Mouse (Mus musculus): ENCODE measurements around the gene Duox2. TPM values are rescaled to one million over a fixed set of nuclear protein-coding genes. Genes with fewer than 3 reads are reported as not detected.

The Duox2 gene
- polyA plus RNA-seq, 1 experiment from 2014 or later = not detected

DNA sequence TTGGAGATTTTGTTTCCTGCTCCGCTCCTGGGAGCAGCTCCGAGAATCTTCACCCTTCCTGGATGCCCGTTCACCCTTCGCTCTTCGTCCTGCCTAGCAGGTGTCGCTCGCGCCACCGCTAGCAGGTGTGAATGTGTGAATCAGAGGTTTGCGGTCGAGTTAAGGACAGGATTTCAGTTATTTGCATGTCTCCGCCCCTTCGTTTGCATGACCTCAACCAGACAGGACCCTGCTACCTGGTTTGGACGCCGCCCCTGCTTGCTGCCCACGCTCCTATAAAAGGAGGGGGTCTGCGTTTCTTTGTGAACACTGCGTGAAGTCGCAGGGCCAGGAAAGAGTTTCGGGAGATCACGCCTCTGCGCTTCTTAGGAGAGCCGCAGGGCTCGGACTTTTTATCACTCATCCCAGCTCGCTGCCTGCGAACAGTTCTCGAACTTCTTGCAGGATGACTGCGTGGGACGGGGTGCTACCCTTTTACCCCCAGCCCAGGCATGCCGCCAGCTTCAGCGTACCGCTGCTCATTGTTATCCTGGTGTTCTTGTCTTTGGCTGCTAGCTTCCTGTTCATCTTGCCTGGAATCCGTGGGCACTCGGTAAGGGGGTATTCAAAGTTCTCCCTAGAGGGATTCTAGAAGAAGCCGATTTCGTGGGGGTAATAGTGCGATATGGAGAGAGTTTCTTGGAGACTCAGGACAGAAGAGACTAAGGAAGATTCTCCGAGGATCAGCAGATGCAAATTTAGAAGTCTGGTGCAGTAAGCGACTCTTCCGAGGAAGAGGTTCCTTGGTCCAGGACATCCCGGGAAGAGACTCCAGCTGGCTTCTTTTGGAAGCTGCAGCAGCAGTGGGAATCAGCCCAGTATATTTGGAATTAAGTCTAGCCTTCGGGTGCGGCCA, 594 bp upstream of the Duox2 start, which contains the start of gene Duoxa2:
TSS of gene Duoxa2 (plus strand) at position 305 of the 895 bp plus-strand sequence.
- Histone ChIP-seq H3K9ac (replicated peaks; ENCODE audit: low read depth, low read length) (no peak within 1 kb of the TSS), H3K27me3 (ENCODE audit: control insufficient read depth, insufficient read depth, low read length) (peaks cover 69% of the 10 kb centered on the region), H3K36me3 (ENCODE audit: control insufficient read depth, insufficient read depth, low read length) (no peaks in the 10 kb centered on the region), H3K9me3 (ENCODE audit: control insufficient read depth, low read length) (no peaks in the 10 kb centered on the region), H3K4me1 (ENCODE audit: control insufficient read depth, insufficient read depth, low read length) (peaks cover 23% of the 10 kb centered on the region; the same call in 1 of the 2 replicates), H3K27ac (ENCODE audit: low read depth, low read length) (no peak within 1 kb of the TSS), H3K4me2 (ENCODE audit: low read depth, low read length) (peak within 1 kb of the TSS; percentile 17; the same call in 1 of the 2 replicates), H3K4me3 (ENCODE audit: low read depth, low read length) (peak within 1 kb of the TSS; percentile 7; the same call in 1 of the 2 replicates)
- ATAC-seq (ENCODE audit: low read depth) = no peak
- WGBS = 1% methylated on average over 43 of the region's 43 CpGs

DNA sequence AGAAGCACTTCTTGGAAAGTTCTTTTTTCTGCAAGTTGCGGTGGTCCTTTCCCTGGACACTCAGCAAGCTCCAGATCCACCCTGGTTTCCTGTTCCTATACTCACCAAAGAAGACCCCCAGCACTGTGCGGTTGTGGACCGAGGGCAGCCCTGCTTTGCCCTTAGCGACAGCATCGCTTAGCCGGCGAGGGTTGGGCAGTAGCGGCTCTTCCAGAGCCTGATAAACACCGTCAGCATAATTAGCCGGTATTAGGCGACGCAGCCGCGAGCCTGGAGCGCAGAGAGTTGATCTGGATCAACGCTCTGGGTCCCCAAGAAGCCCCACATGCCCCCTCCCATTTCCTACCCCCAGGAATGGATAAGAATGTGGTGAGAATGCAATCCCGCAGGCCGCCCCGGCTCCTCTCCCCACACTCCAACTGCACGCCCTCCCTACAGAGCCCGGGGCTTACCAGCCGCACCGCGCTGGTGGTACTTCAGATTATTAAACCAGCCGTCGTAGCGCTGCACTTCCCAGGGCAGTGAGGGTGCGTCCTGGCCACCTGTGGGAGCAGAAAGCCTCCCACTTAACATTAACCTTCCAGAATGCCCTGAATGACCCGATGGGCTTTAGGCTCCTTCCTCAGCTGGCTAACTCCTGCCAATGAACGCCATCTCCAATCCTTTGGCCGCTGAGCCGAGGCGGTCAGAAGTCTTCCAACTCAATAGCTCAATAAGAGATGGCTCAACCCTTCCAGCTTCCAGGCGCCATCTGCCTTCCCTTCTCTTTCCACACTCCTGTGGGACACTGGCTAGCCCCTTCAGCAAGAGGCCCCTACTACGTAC, 766 bp downstream of the Duox2 start:
- under 1% methylated on average over 35 of the region's 35 CpGs for WGBS
- ATAC-seq (ENCODE audit: low read depth) = no peak
- H3K4me3 ChIP-seq (ENCODE audit: low read depth, low read length) = no peak overlapping the region
- peak overlapping the region; percentile 3; the same call in 1 of the 2 replicates for H3K4me2 ChIP-seq (ENCODE audit: low read depth, low read length)
- peaks cover 23% of the 10 kb centered on the region; the same call in 1 of the 2 replicates for H3K4me1 ChIP-seq (ENCODE audit: control insufficient read depth, insufficient read depth, low read length)
- H3K9ac ChIP-seq (replicated peaks; ENCODE audit: low read depth, low read length) = no peak overlapping the region
- no peaks in the 10 kb centered on the region for H3K9me3 ChIP-seq (ENCODE audit: control insufficient read depth, low read length)
- H3K27ac ChIP-seq (ENCODE audit: low read depth, low read length) = no peak overlapping the region
- H3K36me3 ChIP-seq (ENCODE audit: control insufficient read depth, insufficient read depth, low read length) = no peaks in the 10 kb centered on the region
- peaks cover 62% of the 10 kb centered on the region for H3K27me3 ChIP-seq (ENCODE audit: control insufficient read depth, insufficient read depth, low read length)

DNA sequence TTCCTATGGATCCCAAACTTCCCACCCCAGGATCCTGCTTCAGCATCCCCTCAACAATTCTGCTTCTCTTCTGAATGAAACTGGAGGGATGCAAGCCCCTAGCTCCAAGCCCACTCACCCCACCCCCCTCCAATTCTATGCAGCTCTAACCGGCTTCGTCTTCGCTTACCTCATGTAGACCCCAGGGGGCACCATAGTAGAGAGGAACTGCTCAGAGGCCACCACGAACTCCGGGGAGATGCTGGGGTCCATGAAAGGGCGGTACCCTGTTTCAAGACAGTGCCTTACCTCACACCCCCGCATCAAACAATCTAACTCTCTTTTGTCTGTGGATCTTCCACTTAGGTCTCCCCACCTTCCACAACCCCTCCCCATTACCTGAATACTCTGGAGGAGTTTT, 3.3 kb downstream of the Duox2 start:
- no peak for ATAC-seq (ENCODE audit: low read depth)
- WGBS = 8% methylated on average over 7 of the region's 7 CpGs
- peaks cover 36% of the 10 kb centered on the region for H3K27me3 ChIP-seq (ENCODE audit: control insufficient read depth, insufficient read depth, low read length)

DNA sequence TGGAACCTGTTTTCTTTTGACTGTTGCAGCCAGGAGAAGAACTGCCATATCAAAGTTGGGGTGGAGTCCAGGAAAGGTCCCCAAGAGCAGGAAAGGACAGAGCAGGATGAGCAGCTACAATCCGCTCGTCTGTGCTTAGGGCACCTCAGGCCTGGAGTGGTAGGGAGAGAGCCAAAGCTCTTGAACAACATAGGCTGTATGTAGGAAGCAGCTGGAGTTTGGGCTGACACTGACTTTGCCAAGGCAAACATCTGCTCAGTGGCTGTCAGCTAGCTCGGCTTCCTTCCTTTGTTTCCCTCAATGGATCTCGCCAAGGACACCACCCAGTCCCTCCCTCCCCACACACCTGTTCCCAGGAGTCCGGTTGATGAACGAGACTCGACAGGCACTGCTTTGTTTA, 12.1 kb downstream of the Duox2 start:
- Histone ChIP-seq H3K9ac (replicated peaks; ENCODE audit: low read depth, low read length) (no peak overlapping the region), H3K9me3 (ENCODE audit: control insufficient read depth, low read length) (no peaks in the 10 kb centered on the region), H3K4me3 (ENCODE audit: low read depth, low read length) (no peak overlapping the region), H3K4me2 (ENCODE audit: low read depth, low read length) (no peak overlapping the region), H3K36me3 (ENCODE audit: control insufficient read depth, insufficient read depth, low read length) (no peaks in the 10 kb centered on the region), H3K4me1 (ENCODE audit: control insufficient read depth, insufficient read depth, low read length) (no peaks in the 10 kb centered on the region), H3K27me3 (ENCODE audit: control insufficient read depth, insufficient read depth, low read length) (no peaks in the 10 kb centered on the region), H3K27ac (ENCODE audit: low read depth, low read length) (no peak overlapping the region)
- no peak for ATAC-seq (ENCODE audit: low read depth)
- 63% methylated on average over 7 of the region's 7 CpGs for WGBS

More for the DNA sequence above, 3.3 kb downstream of the Duox2 start:
- Histone ChIP-seq H3K27ac (ENCODE audit: low read depth, low read length) (no peak overlapping the region), H3K4me2 (ENCODE audit: low read depth, low read length) (no peak overlapping the region), H3K9me3 (ENCODE audit: control insufficient read depth, low read length) (no peaks in the 10 kb centered on the region), H3K36me3 (ENCODE audit: control insufficient read depth, insufficient read depth, low read length) (no peaks in the 10 kb centered on the region), H3K4me1 (ENCODE audit: control insufficient read depth, insufficient read depth, low read length) (peaks cover 14% of the 10 kb centered on the region; the same call in 1 of the 2 replicates), H3K9ac (replicated peaks; ENCODE audit: low read depth, low read length) (no peak overlapping the region), H3K4me3 (ENCODE audit: low read depth, low read length) (no peak overlapping the region)

DNA sequence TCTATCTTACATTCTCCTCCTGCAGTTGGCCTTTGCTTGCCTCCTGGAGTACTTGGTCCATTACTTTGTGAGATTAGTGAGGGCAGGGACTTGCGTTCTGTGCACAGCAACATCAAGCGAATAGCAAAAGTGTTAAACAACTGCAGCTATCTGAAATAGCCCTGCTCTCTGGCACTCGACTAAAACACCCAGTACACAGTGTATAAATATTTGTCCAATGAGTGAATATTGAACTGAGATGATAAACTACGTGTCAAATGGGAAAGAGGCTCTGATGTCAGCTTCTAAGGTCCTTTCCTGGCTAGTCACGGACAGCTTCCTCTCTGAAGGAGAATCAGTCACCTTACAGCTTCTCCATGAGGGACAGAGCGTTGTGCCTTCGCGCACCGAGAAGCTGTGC, 14.2 kb downstream of the Duox2 start:
- 89% methylated on average over 9 of the region's 9 CpGs for WGBS
- Histone ChIP-seq H3K4me1 (ENCODE audit: control insufficient read depth, insufficient read depth, low read length) (no peaks in the 10 kb centered on the region), H3K36me3 (ENCODE audit: control insufficient read depth, insufficient read depth, low read length) (no peaks in the 10 kb centered on the region)

DNA sequence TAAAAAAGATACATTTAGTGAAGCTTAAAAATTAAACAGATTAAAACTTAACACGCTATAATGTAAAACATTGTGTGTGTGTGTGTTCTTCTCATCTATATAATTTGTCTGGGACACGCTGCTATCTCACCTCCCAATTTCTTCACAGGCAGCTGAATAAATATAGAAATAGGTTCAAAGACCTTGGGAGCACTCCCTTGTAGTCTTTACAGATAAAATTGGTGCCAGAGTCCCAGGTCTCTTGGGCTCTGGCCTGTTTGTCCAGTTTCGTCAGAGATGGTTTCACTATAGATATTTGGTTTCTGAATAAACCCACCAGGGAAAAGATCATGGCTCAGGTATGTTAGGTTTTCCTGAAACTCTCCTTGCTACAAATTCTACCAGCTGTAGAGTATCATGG, 19.5 kb downstream of the Duox2 start:
- Histone ChIP-seq H3K9ac (replicated peaks; ENCODE audit: low read depth, low read length) (no peak overlapping the region), H3K4me1 (ENCODE audit: control insufficient read depth, insufficient read depth, low read length) (no peaks in the 10 kb centered on the region), H3K27ac (ENCODE audit: low read depth, low read length) (no peak overlapping the region), H3K4me2 (ENCODE audit: low read depth, low read length) (no peak overlapping the region), H3K9me3 (ENCODE audit: control insufficient read depth, low read length) (no peaks in the 10 kb centered on the region), H3K36me3 (ENCODE audit: control insufficient read depth, insufficient read depth, low read length) (no peaks in the 10 kb centered on the region), H3K27me3 (ENCODE audit: control insufficient read depth, insufficient read depth, low read length) (no peaks in the 10 kb centered on the region), H3K4me3 (ENCODE audit: low read depth, low read length) (no peak overlapping the region)
- ATAC-seq (ENCODE audit: low read depth) = no peak
- 91% methylated on average over 3 of the region's 3 CpGs for WGBS

More for the DNA sequence above, 14.2 kb downstream of the Duox2 start:
- Histone ChIP-seq H3K27ac (ENCODE audit: low read depth, low read length) (no peak overlapping the region), H3K9ac (replicated peaks; ENCODE audit: low read depth, low read length) (no peak overlapping the region), H3K27me3 (ENCODE audit: control insufficient read depth, insufficient read depth, low read length) (no peaks in the 10 kb centered on the region), H3K9me3 (ENCODE audit: control insufficient read depth, low read length) (no peaks in the 10 kb centered on the region), H3K4me2 (ENCODE audit: low read depth, low read length) (no peak overlapping the region), H3K4me3 (ENCODE audit: low read depth, low read length) (no peak overlapping the region)
- no peak for ATAC-seq (ENCODE audit: low read depth)

DNA sequence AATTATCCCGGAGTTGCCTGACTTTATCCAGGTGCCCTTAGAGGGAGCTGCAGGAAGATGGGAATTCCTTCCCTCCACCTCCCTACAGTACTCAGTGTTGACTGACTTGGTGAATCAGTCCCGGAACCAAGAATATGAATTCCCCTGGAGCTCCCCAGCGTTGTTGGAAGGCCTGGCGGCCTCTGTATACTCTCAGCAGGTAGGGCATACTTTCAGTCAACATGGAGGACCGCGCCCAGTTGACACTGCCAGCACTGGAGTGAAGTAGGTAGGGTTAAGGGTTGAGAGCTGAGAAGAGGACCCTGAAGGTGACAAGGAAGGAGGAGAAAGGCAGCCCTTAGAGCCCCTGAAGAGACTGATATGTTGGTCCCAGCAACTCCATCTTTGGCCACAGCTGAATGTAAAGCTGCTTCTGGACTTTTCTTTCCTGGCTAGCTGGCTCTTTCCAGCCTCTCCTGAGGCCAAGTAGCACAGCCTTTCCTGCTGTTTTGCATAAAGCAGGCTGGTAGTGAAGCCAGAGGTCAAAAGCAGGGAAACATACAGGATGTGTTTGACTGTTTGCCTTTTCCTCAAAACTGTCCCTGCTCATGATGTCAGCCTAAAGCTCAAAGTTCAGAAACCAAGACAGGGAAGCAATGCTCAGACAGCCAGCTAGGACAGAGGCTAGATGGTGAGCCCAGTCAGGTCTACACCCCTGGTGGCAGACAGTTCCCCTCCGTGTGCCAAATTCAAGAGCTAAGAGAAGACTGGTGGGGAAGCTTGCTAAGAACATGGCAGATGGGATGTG, 31.6 kb downstream of the Duox2 start:
- Histone ChIP-seq H3K9me3 (ENCODE audit: control insufficient read depth, low read length) (no peaks in the 10 kb centered on the region), H3K4me1 (ENCODE audit: control insufficient read depth, insufficient read depth, low read length) (0 out of 2 replicates have a peak, but pooled peaks cover 5% of the 10 kb centered on the region), H3K4me2 (ENCODE audit: low read depth, low read length) (no peak overlapping the region), H3K36me3 (ENCODE audit: control insufficient read depth, insufficient read depth, low read length) (no peaks in the 10 kb centered on the region), H3K27ac (ENCODE audit: low read depth, low read length) (no peak overlapping the region), H3K9ac (replicated peaks; ENCODE audit: low read depth, low read length) (no peak overlapping the region), H3K27me3 (ENCODE audit: control insufficient read depth, insufficient read depth, low read length) (no peaks in the 10 kb centered on the region), H3K4me3 (ENCODE audit: low read depth, low read length) (no peak overlapping the region)
- WGBS = 95% methylated on average over 7 of the region's 7 CpGs
- ATAC-seq (ENCODE audit: low read depth) = no peak

DNA sequence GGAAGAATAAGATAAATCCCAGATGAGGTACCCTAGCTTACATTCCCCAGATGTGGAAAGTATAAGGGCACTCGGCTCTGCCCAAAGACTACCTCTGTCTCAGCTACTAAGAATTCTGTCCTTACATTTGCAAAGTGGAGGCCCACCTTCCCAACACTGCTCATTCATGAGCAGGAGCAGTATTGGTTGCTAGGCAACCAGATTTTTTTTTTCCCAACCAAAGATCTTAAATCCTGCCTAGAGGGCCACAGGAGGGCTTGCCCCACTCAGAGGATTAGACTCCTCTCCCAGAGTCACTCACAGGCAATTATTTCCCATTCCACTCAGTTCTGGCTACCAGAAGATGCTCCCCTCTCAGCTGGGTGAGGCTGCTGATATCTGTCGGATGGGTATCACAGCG, 33.6 kb downstream of the Duox2 start:
- no peaks in the 10 kb centered on the region for H3K27me3 ChIP-seq (ENCODE audit: control insufficient read depth, insufficient read depth, low read length)
- H3K9ac ChIP-seq (replicated peaks; ENCODE audit: low read depth, low read length) = no peak overlapping the region
- no peak overlapping the region for H3K4me3 ChIP-seq (ENCODE audit: low read depth, low read length)
- no peaks in the 10 kb centered on the region for H3K9me3 ChIP-seq (ENCODE audit: control insufficient read depth, low read length)
- no peak overlapping the region for H3K27ac ChIP-seq (ENCODE audit: low read depth, low read length)
- ATAC-seq (ENCODE audit: low read depth) = no peak
- 0 out of 2 replicates have a peak, but pooled peaks cover 5% of the 10 kb centered on the region for H3K4me1 ChIP-seq (ENCODE audit: control insufficient read depth, insufficient read depth, low read length)
- no peaks in the 10 kb centered on the region for H3K36me3 ChIP-seq (ENCODE audit: control insufficient read depth, insufficient read depth, low read length)
- no peak overlapping the region for H3K4me2 ChIP-seq (ENCODE audit: low read depth, low read length)
- WGBS = 69% methylated on average over 3 of the region's 3 CpGs
